Mouse (Mus musculus) thymus, adult 2 months (tissue): ENCODE results near the gene Cycs. TPM values are rescaled to one million over a fixed set of nuclear protein-coding genes. Genes with fewer than 3 reads are reported as not detected.

Experiments used
- DNase-seq: peaks from one replicate; pipeline ENCODE4 v3.0.0; 2021
- H3K27ac ChIP-seq: fragments of 200-500 bp; 2 replicates; pipeline ENCODE4 v1.5.1; 2012; ENCODE audit warnings: low read length, control low read depth; ENCODE audit not compliant: control insufficient read depth, insufficient read depth
- H3K27me3 ChIP-seq: fragments of 200-500 bp; 2 replicates; pipeline ENCODE4 v1.6.1; 2012; ENCODE audit warnings: mild to moderate bottlenecking, low read length, moderate library complexity, mixed read lengths; ENCODE audit not compliant: control insufficient read depth, insufficient read depth
- H3K36me3 ChIP-seq: fragments of 200-500 bp; 2 replicates; pipeline ENCODE4 v1.6.1; 2012; ENCODE audit warnings: mild to moderate bottlenecking, low read length, moderate library complexity; ENCODE audit not compliant: control insufficient read depth, insufficient read depth
- H3K4me1 ChIP-seq: fragments of 200-500 bp; replicated peaks from 2 replicates; pipeline ENCODE4 v1.6.1; 2012; ENCODE audit warnings: low read length; ENCODE audit not compliant: control insufficient read depth, insufficient read depth
- H3K4me3 ChIP-seq: fragments of 200-500 bp; 2 replicates; pipeline ENCODE4 v1.5.1; 2012; ENCODE audit warnings: mild to moderate bottlenecking, low read length, control low read depth, moderate library complexity; ENCODE audit not compliant: control insufficient read depth, insufficient read depth
- CTCF ChIP-seq: fragments of 200-500 bp; IDR thresholded peaks from 2 replicates; pipeline ENCODE4 v1.5.1; 2012; ENCODE audit warnings: mild to moderate bottlenecking, control low read depth, low read length, moderate library complexity, borderline replicate concordance; ENCODE audit not compliant: control insufficient read depth, poor library complexity, insufficient read depth; ENCODE audit errors: extremely low read depth
- POLR2A ChIP-seq: fragments of 200-500 bp; IDR thresholded peaks from 2 replicates; pipeline ENCODE4 v1.6.1; 2012; ENCODE audit warnings: mild to moderate bottlenecking, low read length, control low read depth, moderate library complexity; ENCODE audit not compliant: control insufficient read depth, poor library complexity, insufficient read depth; ENCODE audit errors: extremely low read depth
- WGBS: fragments of 180-500 bp; shearing (Covaris S2); methylation state at CpG from one replicate; pipeline ENCODE4 v1.1.7; 2018; 5-methylcytosine and 5-hydroxymethylcytosine counted together
- polyA plus RNA-seq: library from polyadenylated mRNA; depleted of rRNA; stranded (reverse); fragments of >200 nt; gene quantifications from 2 replicates; pipeline ENCODE4 v1.2.3, GENCODE M21; 2012

Cycs gene
- polyA plus RNA-seq, 1 experiment, result 5.2 TPM

DNA sequence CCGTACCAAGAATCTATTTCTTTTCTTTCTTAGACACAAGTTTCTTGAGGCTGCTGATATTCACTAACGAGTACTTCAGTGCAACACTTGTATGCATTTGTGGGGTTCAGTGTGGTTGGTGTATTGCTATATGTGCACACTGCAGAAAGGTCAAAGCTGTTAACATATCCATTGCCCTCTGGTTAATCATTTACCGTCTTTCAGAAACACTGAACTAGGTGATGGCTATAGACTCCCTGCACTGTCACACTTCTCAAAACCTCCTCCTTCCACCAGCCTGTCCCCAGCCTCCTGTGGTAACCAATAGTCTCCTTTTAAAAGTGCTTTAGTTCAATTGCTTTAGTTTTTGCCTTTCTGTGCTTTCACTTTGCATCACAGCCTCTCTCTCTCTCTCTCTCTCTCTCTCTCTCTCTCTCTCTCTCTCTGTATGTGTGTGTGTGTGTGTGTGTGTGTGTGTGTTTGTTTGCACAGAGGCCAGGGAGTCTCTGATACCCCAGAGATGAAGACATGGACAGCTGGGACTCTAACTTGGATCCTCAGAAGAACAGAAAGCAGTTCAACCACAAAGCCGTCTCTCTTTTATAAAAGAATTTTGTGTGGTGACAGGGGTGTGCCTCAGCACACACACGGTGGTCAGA is 13.3 kb downstream of the Cycs start:
- H3K27me3 ChIP-seq, result no peaks in the 10 kb centered on the region
- H3K4me1 ChIP-seq, result no peaks in the 10 kb centered on the region; the same call in 1 of the 2 replicates
- no peaks in the 10 kb centered on the region for H3K36me3 ChIP-seq
- no peak for DNase-seq
- TF ChIP-seq POLR2A (no peak), CTCF (no peak)
- H3K4me3 ChIP-seq, result no peak overlapping the region
- H3K27ac ChIP-seq, result no peak overlapping the region
- 60% methylated on average over 5 of the region's 5 CpGs for WGBS

DNA sequence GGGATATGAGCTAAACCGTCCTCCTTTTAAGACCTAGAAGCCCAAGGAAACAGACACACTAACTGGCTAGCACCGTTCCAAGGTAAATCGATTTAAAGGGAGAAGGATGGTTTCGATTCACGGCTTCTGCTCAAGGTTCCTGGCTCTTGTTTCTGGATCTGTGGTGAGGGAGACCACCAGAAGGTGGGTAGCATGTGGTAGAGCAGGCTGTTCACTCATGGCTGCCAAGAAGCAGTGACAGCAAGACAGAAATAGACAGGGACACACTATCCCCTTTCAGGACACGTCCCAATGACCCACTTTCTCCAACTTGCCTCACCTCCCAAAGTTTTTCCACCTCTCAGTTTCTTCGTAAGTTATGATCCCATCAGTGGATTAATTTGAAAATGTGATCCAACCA is 16.5 kb downstream of the Cycs start:
- Histone ChIP-seq H3K4me3 (no peak overlapping the region), H3K4me1 (no peaks in the 10 kb centered on the region; the same call in 1 of the 2 replicates), H3K27me3 (no peaks in the 10 kb centered on the region), H3K36me3 (no peaks in the 10 kb centered on the region), H3K27ac (no peak overlapping the region)
- no peak for DNase-seq
- WGBS, result 94% methylated on average over 7 of the region's 7 CpGs
- no peak for TF ChIP-seq CTCF
- no peak for TF ChIP-seq POLR2A

DNA sequence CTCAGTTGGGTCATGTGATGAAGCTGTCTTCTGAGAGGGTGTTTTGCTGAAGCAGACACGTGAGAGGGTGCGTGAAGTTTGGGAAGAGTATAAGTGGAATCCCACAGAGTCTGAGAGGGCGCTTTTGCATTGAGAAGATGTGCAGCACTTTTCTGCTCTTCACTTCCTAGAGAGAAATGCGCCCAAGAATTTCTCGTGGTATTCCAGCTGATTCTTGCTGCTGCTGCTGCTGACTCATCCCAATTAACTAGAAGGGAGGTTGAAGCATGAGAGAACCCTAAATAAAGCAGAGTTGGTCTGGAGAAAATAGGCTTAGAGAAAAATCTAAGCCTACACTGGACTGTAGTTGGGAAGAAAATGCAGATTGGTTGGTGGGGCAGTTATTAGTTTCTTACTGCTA is 17.3 kb downstream of the Cycs start:
- no peak for TF ChIP-seq POLR2A
- TF ChIP-seq CTCF, result no peak
- H3K27ac ChIP-seq, result no peak overlapping the region
- H3K36me3 ChIP-seq, result no peaks in the 10 kb centered on the region
- DNase-seq, result no peak
- H3K4me3 ChIP-seq, result no peak overlapping the region
- H3K27me3 ChIP-seq, result no peaks in the 10 kb centered on the region
- no peaks in the 10 kb centered on the region; the same call in 1 of the 2 replicates for H3K4me1 ChIP-seq
- WGBS, result 80% methylated on average over 5 of the region's 5 CpGs

DNA sequence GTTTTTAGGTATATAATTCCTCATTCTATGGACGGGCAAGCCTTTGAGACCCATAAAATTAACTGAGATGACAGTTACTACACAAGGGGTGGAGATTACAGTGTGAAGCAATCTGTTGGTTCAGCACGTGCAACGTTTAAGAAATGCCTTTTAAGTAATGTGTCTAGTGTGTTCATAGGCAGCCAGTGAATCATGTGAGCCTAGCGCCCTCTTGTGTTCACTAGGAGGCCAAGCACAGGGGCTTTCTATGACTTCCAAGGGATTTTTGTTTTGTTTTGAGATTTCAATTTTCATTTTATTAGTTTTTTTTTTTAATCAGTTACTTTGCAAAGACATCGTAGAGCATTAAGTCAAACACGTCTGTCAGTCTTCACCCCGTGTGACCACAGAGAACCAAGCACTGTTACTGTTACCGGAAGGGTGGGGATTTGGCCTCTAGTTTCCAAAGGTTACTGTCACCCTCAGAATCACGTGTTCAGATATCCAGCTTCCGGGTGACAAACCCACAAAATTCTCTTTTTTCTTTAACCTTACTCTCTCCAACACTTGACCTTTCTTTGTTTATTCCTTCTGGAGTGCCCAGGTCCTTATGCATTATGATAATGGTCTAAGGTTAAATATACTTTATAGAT is 20.8 kb downstream of the Cycs start:
- TF ChIP-seq CTCF (no peak), POLR2A (no peak)
- peak; percentile 34 for DNase-seq
- Histone ChIP-seq H3K36me3 (no peaks in the 10 kb centered on the region), H3K27ac (no peak overlapping the region), H3K4me1 (no peaks in the 10 kb centered on the region), H3K27me3 (no peaks in the 10 kb centered on the region), H3K4me3 (no peak overlapping the region)
- WGBS, result 17% methylated on average over 10 of the region's 10 CpGs

GRCm38 (mm10) chr6:50542535-50542934 is 23.8 kb downstream of the Cycs start:
- H3K4me1 ChIP-seq, result no peaks in the 10 kb centered on the region
- no peak for DNase-seq
- no peak overlapping the region for H3K4me3 ChIP-seq
- no peak overlapping the region for H3K27ac ChIP-seq
- H3K36me3 ChIP-seq, result no peaks in the 10 kb centered on the region
- 100% methylated on average over 1 of the region's 1 CpGs for whole genome bisulfite sequencing
- no peak for TF ChIP-seq POLR2A
- TF ChIP-seq CTCF, result no peak
- H3K27me3 ChIP-seq, result no peaks in the 10 kb centered on the region

- Histone ChIP-seq H3K4me1 (no peaks in the 10 kb centered on the region), H3K27me3 (no peaks in the 10 kb centered on the region), H3K36me3 (no peaks in the 10 kb centered on the region), H3K27ac (no peak overlapping the region), H3K4me3 (no peak overlapping the region)
- TF ChIP-seq POLR2A (no peak), CTCF (no peak)
- 87% methylated on average over 1 of the region's 1 CpGs for WGBS
- DNase-seq, result no peak
Observed at GRCm38 (mm10) chr6:50539641-50540040, 26.7 kb downstream of the Cycs start.
